Mouse (Mus musculus): Measurements from ENCODE around the gene D17Wsu92e.
A peak's percentile ranks its signal among the peaks of the same experiment; 100 is the strongest.

The D17Wsu92e gene

GRCm38 (mm10) chr17:27748123-27748522 is 72.3 kb downstream of the D17Wsu92e start:
- DNase-seq (ENCODE audit: low spot score) = no peak

DNA sequence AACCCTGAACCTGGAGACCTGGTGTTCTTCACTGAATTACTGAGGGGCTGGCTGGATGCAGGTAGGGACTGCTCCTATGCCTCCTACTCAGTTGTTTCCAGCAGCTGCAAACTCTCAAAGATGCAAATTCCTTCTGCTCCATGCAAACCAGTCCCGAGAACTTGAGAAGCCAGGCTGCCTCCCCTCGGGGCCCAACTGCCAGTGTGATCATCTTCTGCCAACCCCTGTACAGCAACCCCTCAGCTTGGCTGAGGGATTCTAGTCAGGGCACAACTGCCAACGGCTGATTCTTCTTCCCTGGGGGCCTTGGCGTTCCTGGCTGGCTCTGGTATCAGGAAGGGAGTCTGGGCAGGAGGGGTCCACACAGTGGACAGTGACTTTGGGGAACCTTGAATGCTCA is 74.0 kb downstream of the D17Wsu92e start:
- DNase-seq (ENCODE audit: low spot score) = no peak

GRCm38 (mm10) chr17:27740961-27741360 is 79.5 kb downstream of the D17Wsu92e start:
- DNase-seq (ENCODE audit: low spot score) = no peak

- no peak for DNase-seq (ENCODE audit: low spot score)
Measured at GRCm38 (mm10) chr17:27734344-27735073, 85.9 kb downstream of the D17Wsu92e start.

- no peak for DNase-seq (ENCODE audit: low spot score)
Measured at GRCm38 (mm10) chr17:27732694-27733093, 87.8 kb downstream of the D17Wsu92e start.

DNA sequence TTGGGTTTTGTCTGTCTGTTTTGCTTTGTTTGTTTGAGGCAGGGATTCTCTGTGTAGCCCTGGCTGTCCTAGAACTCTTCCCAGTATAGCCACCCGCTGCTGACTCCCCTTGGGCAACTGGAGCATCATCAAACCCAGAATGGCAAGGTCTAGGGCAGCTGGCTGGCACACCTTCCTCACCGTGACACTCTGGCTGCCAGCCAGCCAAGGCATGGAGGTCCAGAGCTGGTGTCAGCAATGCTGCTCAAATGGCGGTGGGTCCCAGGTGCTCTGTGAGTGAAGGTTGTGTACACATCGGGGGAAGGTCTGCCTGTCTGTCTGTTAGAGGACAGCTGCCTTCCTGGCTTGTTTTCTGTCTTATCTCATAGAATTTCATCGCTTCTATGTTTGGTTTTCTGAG is 88.3 kb downstream of the D17Wsu92e start:
- DNase-seq (ENCODE audit: low spot score) = no peak

DNA sequence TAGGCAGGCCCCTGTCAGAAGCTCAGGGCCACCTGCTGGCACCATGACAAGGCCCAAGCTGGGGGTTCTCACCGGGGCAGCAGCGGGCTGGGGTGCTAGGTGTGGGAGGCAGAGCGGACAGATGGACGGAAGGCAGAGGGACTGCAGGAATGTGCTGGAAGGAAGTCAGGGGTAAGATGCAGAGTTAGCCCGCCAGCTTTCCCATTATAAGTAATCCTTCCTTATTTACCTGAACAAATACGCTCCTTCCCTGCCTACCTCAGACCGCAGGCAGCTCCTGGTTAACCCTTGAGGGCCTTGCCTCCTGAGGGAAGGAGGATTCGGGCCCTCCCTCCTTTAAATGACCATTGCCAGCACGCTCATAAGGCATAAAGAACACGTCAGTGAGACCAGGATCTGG is 91.7 kb downstream of the D17Wsu92e start, which contains the start of gene Spdef:
TSS of gene Spdef (minus strand) at position 186 of the 400 bp plus-strand sequence.
- DNase-seq (ENCODE audit: low spot score) = no peak

DNA sequence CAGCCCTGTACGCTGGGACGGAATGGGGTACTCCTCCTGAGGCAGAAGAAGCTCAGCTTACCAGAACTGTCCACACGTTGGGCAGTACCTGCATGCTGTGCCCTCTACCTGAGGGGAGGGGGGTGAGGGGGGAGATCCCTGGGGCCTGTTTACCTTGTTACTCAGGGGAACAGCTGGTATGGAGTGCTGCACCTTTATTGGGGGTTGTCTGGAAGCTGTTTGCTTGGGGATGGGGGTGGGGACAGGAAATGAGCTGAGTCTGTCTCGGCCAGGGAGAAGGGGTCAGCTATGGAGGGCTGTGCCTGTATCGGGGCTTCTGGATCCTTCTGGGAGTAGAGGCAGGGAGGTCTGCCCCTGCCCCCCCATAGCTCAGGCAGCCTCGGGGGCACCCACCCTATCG is 93.9 kb downstream of the D17Wsu92e start:
- DNase-seq (ENCODE audit: low spot score) = no peak

DNA sequence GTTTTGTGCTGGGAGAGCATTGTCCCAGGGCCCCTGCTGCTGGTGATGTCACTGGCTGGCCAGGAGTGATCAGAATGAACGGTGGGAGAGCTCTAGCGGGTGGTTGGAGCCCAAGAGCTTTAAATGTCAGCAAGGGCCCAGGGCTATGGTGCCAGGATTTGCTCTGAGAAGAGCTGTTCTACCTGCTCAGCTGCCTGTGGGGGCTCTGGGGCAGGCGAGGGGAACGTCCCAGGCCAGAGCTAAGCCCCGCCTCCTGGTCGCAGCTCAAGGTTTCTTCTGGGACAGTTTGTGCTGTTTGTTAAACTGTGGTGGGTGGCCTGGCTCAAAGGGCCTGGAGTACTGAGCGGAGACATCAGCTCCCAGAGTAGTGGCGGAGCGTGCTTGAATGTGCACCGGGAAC is 95.0 kb downstream of the D17Wsu92e start:
- DNase-seq (ENCODE audit: low spot score) = no peak

DNA sequence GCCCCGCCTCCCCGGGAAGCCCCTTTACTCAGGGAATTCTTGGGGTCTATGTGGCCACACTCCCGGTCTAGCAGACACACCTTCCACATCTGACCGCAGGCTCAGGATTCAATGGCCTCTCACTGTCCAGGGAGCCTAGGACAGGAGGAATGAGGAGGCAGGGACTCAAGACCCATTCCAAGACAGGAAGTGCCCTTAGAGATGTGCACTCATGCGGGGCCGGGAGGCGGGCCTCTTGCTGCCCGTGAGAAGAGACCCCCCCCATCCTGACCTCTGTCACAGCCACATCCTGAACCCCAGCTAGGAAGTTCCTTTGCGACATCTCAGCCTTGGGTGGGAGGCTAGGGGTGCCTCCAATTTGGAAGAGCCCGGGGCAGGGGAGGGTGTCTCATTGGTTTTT is 95.4 kb downstream of the D17Wsu92e start:
- DNase-seq (ENCODE audit: low spot score) = no peak

- DNase-seq (ENCODE audit: low spot score) = no peak
Measured at GRCm38 (mm10) chr17:27724327-27724726, 96.1 kb downstream of the D17Wsu92e start.

- peak; percentile 87 for DNase-seq (ENCODE audit: low spot score)
Measured at GRCm38 (mm10) chr17:27721125-27721664, 99.3 kb downstream of the D17Wsu92e start.

DNA sequence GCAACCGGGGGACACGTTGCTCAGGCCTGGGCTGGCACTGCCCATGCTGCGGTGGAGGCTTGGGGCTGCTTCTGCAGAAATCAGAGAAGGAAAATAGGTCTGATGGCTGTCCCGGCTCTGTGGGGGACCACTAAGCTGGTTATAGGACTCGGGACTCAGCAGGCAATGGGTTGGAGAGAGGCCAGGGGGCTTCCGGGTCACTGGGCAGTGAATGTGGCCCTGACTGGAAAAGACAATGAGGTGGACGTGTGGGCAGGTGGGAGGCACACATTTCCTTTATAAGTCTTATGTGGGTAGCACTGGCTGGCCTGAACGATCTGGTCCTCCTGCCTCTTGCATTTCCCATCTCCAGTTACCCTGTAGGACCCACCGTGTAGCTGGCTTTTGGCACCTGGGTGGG is 100.1 kb downstream of the D17Wsu92e start:
- DNase-seq (ENCODE audit: low spot score) = no peak

- DNase-seq (ENCODE audit: low spot score) = no peak
Measured at GRCm38 (mm10) chr17:27719663-27720062, 100.8 kb downstream of the D17Wsu92e start.

- no peak for DNase-seq (ENCODE audit: low spot score)
Measured at GRCm38 (mm10) chr17:27718250-27718649, 102.2 kb downstream of the D17Wsu92e start.

GRCm38 (mm10) chr17:27716804-27717203 is 103.6 kb downstream of the D17Wsu92e start:
- DNase-seq (ENCODE audit: low spot score) = no peak

DNA sequence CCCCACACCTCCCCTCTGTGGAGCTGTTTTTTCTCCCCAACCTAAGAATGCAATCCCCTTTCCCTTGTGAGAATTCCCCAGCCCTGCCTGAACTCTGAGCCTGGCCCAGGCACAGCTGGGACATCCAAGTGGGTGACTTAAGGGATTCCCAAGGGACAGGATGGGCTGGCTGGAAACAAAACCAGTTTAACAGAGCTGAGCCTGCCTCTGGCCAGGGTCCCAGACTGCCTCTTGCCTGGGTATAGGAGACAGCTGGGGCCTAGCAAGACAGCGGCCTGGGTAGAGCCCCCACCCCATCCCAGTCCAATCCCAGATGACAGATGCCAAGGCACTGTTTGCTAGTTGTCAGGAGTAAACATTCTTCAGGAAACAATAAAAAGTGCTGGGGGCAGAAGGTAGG is 107.6 kb downstream of the D17Wsu92e start:
- DNase-seq (ENCODE audit: low spot score) = peak; percentile 77

DNA sequence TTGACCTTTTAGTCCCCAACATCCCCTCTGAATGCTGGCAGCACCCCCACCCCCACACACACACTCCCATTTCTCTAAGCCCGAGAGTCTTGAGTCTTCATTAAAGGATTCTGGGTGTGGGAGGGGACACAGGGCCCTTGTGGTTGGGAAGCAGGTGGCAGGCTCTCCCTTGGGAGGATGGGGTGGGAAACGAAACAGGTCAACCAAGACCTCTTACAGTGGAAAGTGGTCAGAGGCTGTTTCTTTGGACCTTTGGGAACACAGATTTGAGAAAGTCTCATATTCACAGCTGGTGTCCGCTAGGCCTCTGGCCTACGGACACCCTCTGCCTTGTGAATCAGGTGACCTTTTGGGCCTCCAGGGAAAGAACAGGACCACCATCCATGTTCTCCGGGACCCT is 110.8 kb downstream of the D17Wsu92e start:
- DNase-seq (ENCODE audit: low spot score) = no peak

- no peak for DNase-seq (ENCODE audit: low spot score)
Measured at GRCm38 (mm10) chr17:27707954-27708661, 112.3 kb downstream of the D17Wsu92e start.

DNA sequence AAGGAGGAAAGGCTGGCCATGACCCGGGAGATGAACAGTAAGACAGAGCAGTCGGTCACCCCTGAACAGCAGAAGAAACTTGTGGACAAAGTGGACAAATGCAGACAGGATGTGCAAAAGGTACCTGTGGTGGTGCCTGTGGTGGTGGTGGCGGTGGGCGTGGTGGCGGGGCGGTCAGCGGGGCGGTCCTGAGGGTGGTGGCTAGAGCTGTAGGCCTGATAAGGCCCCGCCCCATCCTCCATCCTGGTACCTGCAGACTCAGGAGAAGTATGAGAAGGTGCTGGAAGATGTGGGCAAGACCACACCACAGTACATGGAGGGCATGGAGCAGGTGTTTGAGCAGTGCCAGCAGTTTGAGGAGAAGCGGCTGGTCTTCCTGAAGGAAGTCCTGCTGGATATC is 114.8 kb downstream of the D17Wsu92e start:
- no peak for DNase-seq (ENCODE audit: low spot score)

GRCm38 (mm10) chr17:27703961-27704621 is 116.4 kb downstream of the D17Wsu92e start:
- peak; percentile 29 for DNase-seq (ENCODE audit: low spot score)

GRCm38 (mm10) chr17:27702518-27702917 is 117.9 kb downstream of the D17Wsu92e start:
- no peak for DNase-seq (ENCODE audit: low spot score)

DNA sequence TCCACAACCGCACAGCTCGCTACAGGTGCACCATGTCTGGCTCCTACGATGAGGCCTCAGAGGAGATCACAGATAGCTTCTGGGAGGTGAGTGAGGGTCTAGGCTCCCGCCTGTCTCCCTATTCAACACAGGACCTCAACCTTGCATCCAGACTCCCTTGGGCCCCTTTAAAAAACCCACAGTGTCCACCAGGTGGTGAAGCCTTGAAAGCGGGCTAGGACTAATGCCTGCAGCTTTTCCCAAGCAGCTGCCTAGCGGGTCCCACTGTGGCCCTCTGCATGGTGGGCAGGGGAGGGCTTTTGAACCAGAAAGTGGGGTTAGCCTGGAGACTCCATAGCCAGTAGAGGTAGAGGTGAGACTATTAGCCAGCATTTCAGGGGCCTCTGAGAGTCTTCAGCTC is 118.6 kb downstream of the D17Wsu92e start:
- no peak for DNase-seq (ENCODE audit: low spot score)
